Mouse (Mus musculus): ENCODE data around the gene Iqce.

Gene Iqce

DNA sequence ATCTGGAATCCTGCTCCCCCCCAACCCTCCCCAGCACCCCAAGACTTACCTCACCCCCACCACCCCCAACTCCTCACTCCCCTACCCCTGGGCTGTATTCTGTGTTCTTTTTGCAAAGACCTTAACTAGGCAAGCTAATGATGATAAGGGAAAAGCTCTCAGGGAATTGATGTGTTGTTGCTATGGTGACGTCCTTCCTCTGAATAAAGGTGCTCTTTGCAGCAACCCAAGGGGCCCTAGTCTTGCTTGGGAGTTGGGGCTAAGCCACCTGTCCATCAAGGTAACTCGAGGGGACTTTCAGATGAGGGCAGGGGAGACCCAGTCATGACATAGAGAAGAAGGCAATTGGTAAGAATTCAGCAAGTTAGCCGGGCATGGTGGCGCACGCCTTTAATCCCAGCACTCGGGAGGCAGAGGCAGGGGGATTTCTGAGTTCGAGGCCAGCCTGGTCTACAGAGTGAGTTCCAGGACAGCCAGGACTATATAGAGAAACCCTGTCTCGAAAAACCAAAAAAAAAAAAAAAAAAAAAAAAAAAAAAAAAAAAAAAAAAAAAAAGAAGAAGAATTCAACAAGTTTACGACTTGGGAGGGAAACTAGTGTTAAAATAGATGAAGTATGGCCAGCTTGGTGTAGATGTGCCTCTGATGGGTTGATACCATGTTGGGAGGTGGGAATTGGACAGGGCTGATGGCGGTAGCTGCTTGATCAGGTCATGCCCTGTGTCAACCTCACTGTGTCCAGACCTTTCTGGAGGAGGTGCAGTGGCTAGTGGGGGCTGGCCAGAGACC lies 86.7 kb downstream of the Iqce start:
- in situ Hi-C loops (cut with MboI, MseI) = loop anchor here (5.0 kb wide), 1 partner anchor 48 kb away; the partner anchor contains the start of gene Grifin

- in situ Hi-C loops (cut with MboI, MseI) = loop anchor here (5.0 kb wide), 1 partner anchor 48 kb away; the partner anchor contains the start of gene Grifin
Measured at GRCm38 (mm10) chr5:140614837-140615236, 87.3 kb downstream of the Iqce start.

GRCm38 (mm10) chr5:140614141-140614540 lies 88.0 kb downstream of the Iqce start:
- in situ Hi-C loops (cut with MboI, MseI) = no loop called here

GRCm38 (mm10) chr5:140612191-140612590 lies 90.0 kb downstream of the Iqce start:
- in situ Hi-C loops (cut with MboI, MseI) = no loop called here

All from T-helper 1 cell (primary cell).